Mouse (Mus musculus): Measurements from ENCODE around the gene Gm20521. TPM values are rescaled to one million over a fixed set of nuclear protein-coding genes. Genes with fewer than 3 reads are reported as not detected.

Gm20521 gene
- polyA plus RNA-seq, 1 experiment: 0.50 TPM

DNA sequence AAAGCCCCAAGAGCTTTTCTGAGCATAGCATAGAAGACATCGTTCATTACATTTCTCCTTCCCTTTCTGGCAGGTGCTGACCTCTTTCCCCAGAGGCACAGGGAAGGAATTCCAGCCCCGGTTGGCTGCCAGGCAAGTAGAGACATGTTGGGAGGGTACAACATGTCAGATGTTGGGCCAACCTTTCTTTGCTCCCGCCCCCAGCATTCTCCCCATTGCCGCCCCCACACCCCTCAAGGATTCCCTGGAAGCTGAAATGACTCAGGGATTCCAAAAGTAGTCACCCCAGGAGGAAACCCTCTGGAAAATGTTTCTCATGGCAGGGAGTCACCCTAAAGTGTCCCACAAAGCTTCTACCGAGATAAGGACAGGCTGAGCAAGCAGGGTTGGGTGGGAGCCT, 46.6 kb downstream of the Gm20521 start:
- H3K27ac ChIP-seq (ENCODE audit: insufficient read depth, low read length): no peak overlapping the region
- H3K4me3 ChIP-seq (ENCODE audit: insufficient read depth, low read length): no peak overlapping the region
- no peaks in the 10 kb centered on the region for H3K4me1 ChIP-seq (ENCODE audit: control insufficient read depth, insufficient read depth, low read length)
- TF ChIP-seq CTCF (IDR thresholded peaks at IDR 0.05; ENCODE audit: extremely low read depth, insufficient read depth, low read length) (no peak), POLR2A (IDR thresholded peaks at IDR 0.05; ENCODE audit: extremely low read depth, insufficient read depth, low read length) (no peak)

DNA sequence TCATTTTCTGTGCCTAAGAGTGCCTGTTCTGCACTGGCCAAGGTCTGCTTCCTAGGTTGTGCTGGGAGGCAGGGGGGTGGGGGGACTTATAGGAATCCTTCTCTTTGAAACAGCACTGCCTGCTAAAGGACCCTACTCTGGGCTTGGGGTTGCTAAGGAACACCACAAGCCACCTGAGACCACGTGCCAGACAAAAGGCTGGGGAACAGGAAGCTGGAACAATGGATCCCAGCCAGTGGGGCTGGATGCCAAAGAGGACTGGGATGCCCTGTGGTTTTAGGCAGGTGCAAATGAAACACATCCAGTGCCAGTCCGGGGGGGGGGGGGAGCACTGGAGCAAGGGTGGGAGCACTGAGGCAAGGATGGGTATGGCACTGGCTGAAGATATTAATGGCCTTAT, 47.2 kb downstream of the Gm20521 start:
- TF ChIP-seq CTCF (IDR thresholded peaks at IDR 0.05; ENCODE audit: extremely low read depth, insufficient read depth, low read length): no peak
- TF ChIP-seq POLR2A (IDR thresholded peaks at IDR 0.05; ENCODE audit: extremely low read depth, insufficient read depth, low read length): no peak
- Histone ChIP-seq H3K4me3 (ENCODE audit: insufficient read depth, low read length) (no peak overlapping the region), H3K4me1 (ENCODE audit: control insufficient read depth, insufficient read depth, low read length) (no peaks in the 10 kb centered on the region), H3K27ac (ENCODE audit: insufficient read depth, low read length) (no peak overlapping the region)

DNA sequence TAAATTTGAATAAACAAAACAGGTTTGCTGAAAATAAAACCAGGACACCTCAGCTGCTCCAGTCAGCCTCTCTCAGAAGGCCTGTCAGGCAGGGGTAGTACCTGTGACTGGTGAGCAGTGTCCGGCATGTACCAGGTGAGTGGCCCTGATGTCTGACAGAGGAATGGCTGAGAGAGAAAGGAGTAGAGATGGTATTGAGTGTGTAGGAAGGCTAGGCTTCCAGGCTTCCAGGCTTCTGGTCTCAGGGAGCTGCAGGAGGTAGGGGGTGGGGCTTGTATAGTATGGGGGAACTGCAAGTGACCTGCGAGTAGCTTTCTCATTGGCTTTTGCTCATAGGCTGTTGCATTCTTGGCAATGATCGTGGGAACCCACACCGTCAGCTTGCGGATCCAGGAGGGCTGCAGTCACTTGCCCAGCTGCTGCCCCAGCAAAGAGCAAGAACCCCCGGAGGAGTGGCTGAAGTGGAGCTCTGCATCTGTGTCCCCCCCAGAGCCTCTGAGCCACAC, 49.5 kb downstream of the Gm20521 start, which contains the start of gene Il25:
Gene Il25, plus strand, starts transcription at position 51 of the 506 bp plus-strand sequence.
- Histone ChIP-seq H3K4me3 (ENCODE audit: insufficient read depth, low read length) (no peak within 1 kb of the TSS), H3K4me1 (ENCODE audit: control insufficient read depth, insufficient read depth, low read length) (no peaks in the 10 kb centered on the region), H3K27ac (ENCODE audit: insufficient read depth, low read length) (no peak within 1 kb of the TSS)
- no peak for TF ChIP-seq POLR2A (IDR thresholded peaks at IDR 0.05; ENCODE audit: extremely low read depth, insufficient read depth, low read length)
- TF ChIP-seq CTCF (IDR thresholded peaks at IDR 0.05; ENCODE audit: extremely low read depth, insufficient read depth, low read length): no peak

DNA sequence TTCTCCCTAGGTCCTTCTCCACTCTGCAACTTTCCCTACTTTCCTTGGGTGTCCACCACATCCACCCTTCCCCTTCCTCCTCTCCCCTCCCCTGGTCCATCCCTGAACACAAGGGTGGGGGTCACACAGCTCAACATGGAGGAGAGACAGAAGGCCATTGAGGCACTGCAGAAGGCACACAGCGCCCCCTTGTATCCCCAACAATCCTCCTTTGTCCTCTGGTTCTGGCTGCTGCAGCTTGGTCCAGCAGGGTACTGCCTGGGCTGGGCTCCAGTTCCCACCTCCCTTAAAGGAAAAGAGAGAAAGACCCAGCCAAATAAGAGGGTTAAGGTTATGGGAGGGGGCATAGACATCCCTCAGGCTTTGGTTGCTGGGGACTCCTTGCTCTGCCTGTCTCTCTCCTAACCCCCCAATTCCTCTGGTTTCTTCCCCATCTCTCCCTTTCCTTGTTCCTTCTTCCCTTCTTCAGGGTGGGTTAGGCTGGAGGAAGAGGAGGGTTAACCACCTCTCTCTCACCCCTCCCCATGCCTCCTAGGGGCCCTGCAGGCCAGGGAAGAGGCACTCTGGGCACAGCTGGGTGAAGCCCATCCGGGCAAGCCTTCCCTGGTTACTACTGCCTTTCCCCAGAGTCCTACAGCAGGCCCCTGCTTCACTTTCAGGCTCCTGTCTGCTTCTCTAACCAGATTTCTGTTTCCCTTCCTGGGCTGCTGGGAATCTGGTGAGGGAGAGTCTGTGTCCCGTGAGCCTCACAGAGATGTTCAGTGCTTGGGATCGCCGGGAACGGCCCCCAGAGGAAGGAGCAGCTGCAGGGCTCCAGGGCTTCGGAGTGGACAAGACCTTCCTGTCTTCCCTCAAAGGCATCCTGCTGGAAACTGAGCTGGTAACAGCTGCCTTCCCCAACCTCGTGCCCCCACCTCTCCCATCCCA, 52.9 kb downstream of the Gm20521 start, which contains the start of gene Cmtm5:
Gene Cmtm5, plus strand, starts transcription at position 358 of the 927 bp plus-strand sequence.
- Histone ChIP-seq H3K4me3 (ENCODE audit: insufficient read depth, low read length) (peak within 1 kb of the TSS; percentile 23), H3K4me1 (ENCODE audit: control insufficient read depth, insufficient read depth, low read length) (no peaks in the 10 kb centered on the region), H3K27ac (ENCODE audit: insufficient read depth, low read length) (peak within 1 kb of the TSS; percentile 92)
- TF ChIP-seq POLR2A (IDR thresholded peaks at IDR 0.05; ENCODE audit: extremely low read depth, insufficient read depth, low read length): no peak; the same call in 1 of the 2 replicates
- no peak for TF ChIP-seq CTCF (IDR thresholded peaks at IDR 0.05; ENCODE audit: extremely low read depth, insufficient read depth, low read length)

DNA sequence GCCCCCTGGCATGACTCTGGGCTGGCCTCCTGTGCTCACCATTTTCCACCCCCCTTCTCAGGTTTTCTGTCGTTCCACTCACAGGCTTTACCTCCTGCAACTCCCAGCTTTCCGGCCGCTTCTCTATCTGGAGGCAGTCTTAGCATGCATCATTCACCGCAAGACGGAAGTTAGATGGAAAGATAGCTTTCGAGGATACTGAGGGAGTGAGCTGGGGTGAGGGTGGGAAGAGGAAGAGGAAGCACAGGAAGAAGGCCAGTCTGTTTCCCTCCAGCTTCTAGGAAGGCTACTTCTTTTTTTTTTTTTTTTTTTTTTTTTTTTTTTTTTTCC, 53.6 kb downstream of the Gm20521 start:
- Histone ChIP-seq H3K4me1 (ENCODE audit: control insufficient read depth, insufficient read depth, low read length) (no peaks in the 10 kb centered on the region), H3K4me3 (ENCODE audit: insufficient read depth, low read length) (peak overlapping the region; percentile 23), H3K27ac (ENCODE audit: insufficient read depth, low read length) (peak overlapping the region; percentile 92; the same call in 1 of the 2 replicates)
- TF ChIP-seq POLR2A (IDR thresholded peaks at IDR 0.05; ENCODE audit: extremely low read depth, insufficient read depth, low read length) (no peak), CTCF (IDR thresholded peaks at IDR 0.05; ENCODE audit: extremely low read depth, insufficient read depth, low read length) (no peak)

DNA sequence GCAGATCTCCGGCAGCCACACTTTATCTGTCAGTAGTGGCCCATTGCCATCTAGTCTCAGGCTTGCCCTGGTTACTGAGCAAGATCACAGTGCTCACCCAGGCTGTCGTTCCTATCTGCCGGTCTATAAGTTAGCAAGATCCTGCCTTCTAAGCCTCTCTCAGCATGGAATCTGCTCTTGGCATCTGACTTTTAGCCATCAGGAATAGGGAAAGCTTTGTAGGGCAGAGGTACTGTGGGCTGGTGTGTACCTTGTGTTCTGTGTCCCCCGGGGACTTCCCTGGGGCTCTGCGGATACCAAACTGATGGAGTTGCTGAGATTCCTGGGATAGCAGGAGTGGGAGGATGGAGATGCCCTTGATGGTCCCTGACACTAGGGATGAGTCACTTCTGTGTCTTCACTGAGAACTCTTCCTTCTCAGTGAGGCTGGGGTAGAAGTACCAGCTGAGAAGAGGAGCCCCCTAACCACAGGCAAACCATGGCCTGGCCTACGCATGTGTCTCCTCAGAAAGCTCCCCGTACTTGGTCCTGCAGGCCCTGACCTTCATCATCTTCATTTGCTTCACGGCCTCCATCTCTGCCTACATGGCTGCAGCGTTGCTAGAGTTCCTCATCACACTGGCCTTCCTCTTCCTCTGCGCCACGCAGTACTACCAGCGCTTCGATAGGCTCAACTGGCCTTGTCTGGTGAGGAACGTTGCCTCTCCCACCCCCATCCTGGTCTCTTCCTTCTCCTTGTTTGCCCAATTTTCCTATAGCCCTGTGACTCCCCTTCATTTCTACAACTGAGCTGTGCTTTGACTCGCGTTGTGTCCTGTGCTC, 54.3 kb downstream of the Gm20521 start:
- TF ChIP-seq POLR2A (IDR thresholded peaks at IDR 0.05; ENCODE audit: extremely low read depth, insufficient read depth, low read length) (no peak), CTCF (IDR thresholded peaks at IDR 0.05; ENCODE audit: extremely low read depth, insufficient read depth, low read length) (no peak)
- Histone ChIP-seq H3K27ac (ENCODE audit: insufficient read depth, low read length) (0 out of 2 replicates have a peak overlapping the region, but pooled peaks have one; percentile 29), H3K4me3 (ENCODE audit: insufficient read depth, low read length) (peak overlapping the region; percentile 23), H3K4me1 (ENCODE audit: control insufficient read depth, insufficient read depth, low read length) (no peaks in the 10 kb centered on the region)

DNA sequence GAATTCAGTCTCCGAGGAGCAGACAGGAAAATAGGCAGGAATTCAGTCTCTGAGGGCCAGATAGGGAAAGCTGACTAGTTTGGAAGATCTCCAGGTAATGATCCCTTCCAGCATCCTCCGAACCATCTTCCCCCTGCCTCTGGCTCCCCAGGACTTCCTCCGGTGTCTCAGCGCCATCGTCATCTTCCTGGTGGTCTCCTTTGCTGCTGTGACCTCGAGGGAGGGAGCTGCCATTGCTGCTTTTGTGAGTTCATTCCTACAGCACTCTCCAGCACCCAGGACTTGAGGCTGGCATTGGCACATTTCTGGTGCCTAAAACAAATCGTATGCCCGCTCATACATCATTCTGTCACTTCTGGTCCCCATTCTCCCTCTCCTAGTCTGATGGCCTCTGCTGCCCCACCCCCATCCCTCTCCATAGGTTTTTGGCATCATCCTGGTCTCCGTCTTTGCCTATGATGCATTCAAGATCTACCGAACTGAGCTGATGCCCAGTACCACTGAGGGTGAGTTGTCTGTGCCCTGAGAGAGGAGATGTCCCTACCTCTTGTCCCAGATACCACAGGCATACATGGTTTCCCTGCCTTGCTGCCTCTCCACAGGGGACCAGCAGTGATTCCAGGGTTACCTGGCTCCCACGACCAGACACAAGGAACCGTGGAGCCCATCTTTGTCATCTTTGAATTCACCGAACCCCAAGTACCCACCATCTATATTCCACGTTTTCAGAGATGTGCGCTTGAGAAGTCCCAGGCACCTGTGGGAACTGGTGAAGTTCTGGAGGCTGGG, 55.4 kb downstream of the Gm20521 start:
- H3K27ac ChIP-seq (ENCODE audit: insufficient read depth, low read length): no peak overlapping the region
- H3K4me1 ChIP-seq (ENCODE audit: control insufficient read depth, insufficient read depth, low read length): no peaks in the 10 kb centered on the region
- TF ChIP-seq CTCF (IDR thresholded peaks at IDR 0.05; ENCODE audit: extremely low read depth, insufficient read depth, low read length) (no peak), POLR2A (IDR thresholded peaks at IDR 0.05; ENCODE audit: extremely low read depth, insufficient read depth, low read length) (no peak)

DNA sequence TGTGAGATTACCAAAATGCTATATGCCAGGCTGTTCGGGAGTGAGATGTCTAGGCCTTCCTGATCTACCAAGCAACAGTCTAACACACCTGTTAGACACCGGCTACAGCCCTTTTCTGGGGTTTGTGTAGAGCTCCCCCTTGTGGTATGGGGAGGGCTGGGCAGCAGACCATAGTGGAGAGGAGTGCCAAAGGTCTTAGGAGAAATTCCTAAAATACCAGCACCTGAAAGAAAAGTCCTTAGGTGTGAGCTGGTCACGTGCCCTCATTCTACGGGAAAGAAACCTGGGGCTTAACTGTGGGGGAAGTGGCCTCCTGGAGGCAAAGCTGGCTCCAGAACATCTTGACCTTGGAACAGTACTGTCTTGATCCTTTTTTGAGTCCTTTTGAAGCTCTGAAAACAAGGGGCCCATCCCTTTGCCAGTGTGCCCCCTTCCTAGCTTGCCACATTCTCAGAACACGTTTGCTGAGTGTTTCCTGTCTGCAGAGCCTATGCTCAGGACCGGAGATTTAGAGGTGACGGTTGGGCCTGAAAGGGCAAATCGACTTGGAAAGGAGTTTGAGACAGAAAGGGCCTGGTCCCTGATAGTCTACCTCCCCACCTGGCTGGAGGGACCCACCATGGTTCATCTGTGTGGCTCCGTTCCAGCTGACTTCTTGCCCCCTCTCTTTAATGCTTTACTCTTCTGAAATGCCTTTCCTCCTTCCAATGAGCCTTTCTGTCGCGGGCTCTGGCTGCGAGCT, 56.4 kb downstream of the Gm20521 start:
- H3K27ac ChIP-seq (ENCODE audit: insufficient read depth, low read length): no peak overlapping the region
- TF ChIP-seq POLR2A (IDR thresholded peaks at IDR 0.05; ENCODE audit: extremely low read depth, insufficient read depth, low read length): no peak
- peak; percentile 79 for TF ChIP-seq CTCF (IDR thresholded peaks at IDR 0.05; ENCODE audit: extremely low read depth, insufficient read depth, low read length)
- no peak overlapping the region for H3K4me3 ChIP-seq (ENCODE audit: insufficient read depth, low read length)
- no peaks in the 10 kb centered on the region for H3K4me1 ChIP-seq (ENCODE audit: control insufficient read depth, insufficient read depth, low read length)

More for the DNA sequence above, 55.4 kb downstream of the Gm20521 start:
- H3K4me3 ChIP-seq (ENCODE audit: insufficient read depth, low read length): no peak overlapping the region
